Mouse (Mus musculus) heart, embryonic 13.5 days (tissue): ENCODE results near the gene Tex50. TPM values are rescaled to one million over a fixed set of nuclear protein-coding genes. Genes with fewer than 3 reads are reported as not detected.
"Not testable (repeated sequence)": the region's sequence is repeated elsewhere in the genome, so short reads cannot be mapped to it uniquely, and the experiment has no call there.

Source experiments
- ATAC-seq: fragments of 200-750 bp; cut with Nextera tagmentation; 2 replicates; pipeline ENCODE4 v1.8.0; 2017; ENCODE audit warnings: moderate TSS enrichment; ENCODE audit not compliant: insufficient number of reproducible peaks, low FRiP score, low TSS enrichment; ENCODE audit errors: extremely low read depth
- H3K27ac ChIP-seq: fragments of 300-500 bp; sonication (generic); replicated peaks from 2 replicates; pipeline ENCODE4 v1.5.1; 2015; ENCODE audit warnings: moderate library complexity, mild to moderate bottlenecking, inconsistent platforms
- H3K27me3 ChIP-seq: fragments of 300-500 bp; sonication (generic); replicated peaks from 2 replicates; pipeline ENCODE4 v1.6.1; 2015; ENCODE audit warnings: mild to moderate bottlenecking, inconsistent platforms
- H3K36me3 ChIP-seq: fragments of 300-500 bp; sonication (generic); 2 replicates; pipeline ENCODE4 v1.6.1; 2015; ENCODE audit warnings: mild to moderate bottlenecking, inconsistent platforms
- H3K4me1 ChIP-seq: fragments of 300-500 bp; sonication (generic); 2 replicates; pipeline ENCODE4 v1.6.1; 2015; ENCODE audit warnings: inconsistent platforms
- H3K4me2 ChIP-seq: fragments of 300-500 bp; sonication (generic); 2 replicates; pipeline ENCODE4 v1.6.1; 2015; ENCODE audit warnings: inconsistent platforms, mild to moderate bottlenecking, moderate library complexity
- H3K4me3 ChIP-seq: fragments of 300-500 bp; sonication (generic); 2 replicates; pipeline ENCODE4 v1.5.1; 2015; ENCODE audit warnings: moderate library complexity, mild to moderate bottlenecking, inconsistent platforms
- H3K9ac ChIP-seq: fragments of 300-500 bp; sonication (generic); 2 replicates; pipeline ENCODE4 v1.6.1; 2015; ENCODE audit warnings: inconsistent platforms, mild to moderate bottlenecking, moderate library complexity
- H3K9me3 ChIP-seq: fragments of 300-500 bp; sonication (generic); 2 replicates; pipeline ENCODE4 v1.6.1; 2016; ENCODE audit warnings: inconsistent platforms
- WGBS: fragments of 180-500 bp; shearing (Covaris S2); methylation state at CpG from one replicate; pipeline ENCODE4 v1.1.7; 2015; ENCODE audit warnings: mixed read lengths; 5-methylcytosine and 5-hydroxymethylcytosine counted together
- polyA plus RNA-seq: library from polyadenylated mRNA; unstranded; fragments of >200 nt; fragmentation: Nextera tagmentation; extraction: Ambion mirVana; gene quantifications from 2 replicates; pipeline ENCODE4 v1.2.1, GENCODE M21; 2015

Tex50 gene
- polyA plus RNA-seq, 1 experiment from 2014 or later = 0.20 TPM

DNA sequence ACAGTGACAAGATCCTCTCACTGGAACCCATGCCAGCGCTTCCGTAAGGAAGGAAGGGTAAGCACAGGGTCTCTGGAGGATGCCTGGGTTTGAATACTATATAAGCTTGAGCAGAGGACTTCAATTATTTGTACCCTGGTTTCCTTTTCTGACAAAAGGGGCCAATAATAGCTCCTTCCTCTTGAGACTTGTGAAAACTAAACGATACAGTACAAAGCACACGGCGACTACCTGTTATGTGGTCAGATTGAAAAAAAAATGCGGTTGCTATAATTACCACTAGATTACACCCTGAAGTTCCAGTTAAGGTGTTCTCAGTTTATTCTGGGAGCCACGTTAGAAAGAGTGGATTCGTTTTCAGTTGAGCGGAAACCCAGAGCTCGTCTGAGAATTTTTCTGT is 2.6 kb downstream of the Tex50 start:
- Histone ChIP-seq H3K4me3 (no peak overlapping the region), H3K4me1 (no peaks in the 10 kb centered on the region), H3K36me3 (no peaks in the 10 kb centered on the region), H3K4me2 (no peak overlapping the region), H3K27ac (no peak overlapping the region), H3K27me3 (no peaks in the 10 kb centered on the region), H3K9ac (no peak overlapping the region), H3K9me3 (no peaks in the 10 kb centered on the region)
- 73% methylated on average over 10 of the region's 10 CpGs for WGBS
- ATAC-seq = no peak

DNA sequence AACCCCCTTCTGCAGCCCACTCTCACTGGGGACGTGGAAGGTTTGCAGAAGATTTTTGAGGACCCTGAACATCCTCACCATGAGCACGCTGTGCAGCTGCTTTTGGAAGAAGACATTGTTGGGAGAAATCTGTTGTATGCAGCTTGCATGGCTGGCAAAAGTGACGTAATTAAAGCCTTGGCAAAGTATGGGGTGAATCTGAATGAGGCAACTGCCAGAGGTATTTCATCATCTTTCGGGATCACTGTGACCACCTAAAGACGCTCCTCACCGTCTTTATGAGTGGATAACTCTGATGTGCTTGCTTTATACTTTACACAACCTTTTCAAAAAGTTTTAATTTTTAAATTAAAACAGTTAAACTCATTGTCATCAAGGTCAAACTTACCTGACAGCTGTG is 8.0 kb downstream of the Tex50 start:
- no peak overlapping the region for H3K27ac ChIP-seq
- no peaks in the 10 kb centered on the region for H3K36me3 ChIP-seq
- WGBS = 65% methylated on average over 6 of the region's 6 CpGs
- H3K9me3 ChIP-seq = no peaks in the 10 kb centered on the region
- no peak overlapping the region for H3K4me3 ChIP-seq
- no peaks in the 10 kb centered on the region for H3K27me3 ChIP-seq
- no peak for ATAC-seq
- no peaks in the 10 kb centered on the region for H3K4me1 ChIP-seq
- no peak overlapping the region for H3K4me2 ChIP-seq
- no peak overlapping the region for H3K9ac ChIP-seq

DNA sequence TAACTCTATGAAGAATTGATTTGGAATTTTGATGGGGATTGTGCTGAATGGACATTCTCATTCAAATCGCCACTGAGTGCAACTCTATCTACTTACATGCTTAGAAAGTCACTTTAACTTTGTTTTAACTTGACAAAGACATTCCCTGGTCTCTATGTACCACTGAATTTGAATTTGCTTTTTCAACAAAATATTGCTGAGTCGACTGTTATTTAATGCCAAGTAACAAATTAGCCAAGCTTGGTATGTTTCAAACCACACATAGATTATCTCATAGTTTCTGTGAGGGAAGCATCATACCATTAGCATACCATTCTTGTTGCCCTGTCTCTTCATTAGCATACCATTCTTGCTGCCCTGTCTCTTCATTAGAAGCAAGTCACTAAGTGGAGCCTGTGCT is 11.2 kb downstream of the Tex50 start:
- Histone ChIP-seq H3K27me3 (no peaks in the 10 kb centered on the region), H3K36me3 (no peaks in the 10 kb centered on the region), H3K4me3 (no peak overlapping the region), H3K4me2 (no peak overlapping the region), H3K4me1 (0 out of 2 replicates have a peak, but pooled peaks cover 4% of the 10 kb centered on the region), H3K9ac (no peak overlapping the region), H3K27ac (no peak overlapping the region), H3K9me3 (no peaks in the 10 kb centered on the region)
- 59% methylated on average over 2 of the region's 2 CpGs for WGBS
- ATAC-seq = no peak

DNA sequence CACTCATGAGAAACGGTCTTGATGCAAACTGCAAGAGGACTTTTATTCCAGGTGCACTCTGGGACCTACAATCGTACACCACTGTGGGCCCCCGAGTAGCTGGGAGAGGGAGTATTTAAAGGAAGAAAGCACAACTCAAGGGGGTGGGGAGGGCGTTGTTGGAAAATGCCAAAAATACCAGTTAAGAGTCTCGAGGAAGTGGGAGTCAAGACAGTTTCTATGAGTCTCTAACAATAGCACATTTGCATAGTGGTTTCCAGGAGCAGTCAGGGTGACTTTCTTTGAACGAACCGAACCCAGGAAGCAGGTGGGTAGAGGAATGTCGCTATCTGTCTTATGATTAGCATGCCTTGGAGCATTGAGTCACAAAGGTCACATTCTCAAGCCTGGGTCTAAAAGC is 13.5 kb downstream of the Tex50 start:
- H3K9ac ChIP-seq, H3K27ac ChIP-seq, ATAC-seq, H3K4me2 ChIP-seq, H3K4me3 ChIP-seq, H3K9me3 ChIP-seq, H3K36me3 ChIP-seq, H3K27me3 ChIP-seq: not testable (repeated sequence)
- H3K4me1 ChIP-seq = peaks cover 12% of the 10 kb centered on the region; the same call in 1 of the 2 replicates
- WGBS = 73% methylated on average over 8 of the region's 8 CpGs

DNA sequence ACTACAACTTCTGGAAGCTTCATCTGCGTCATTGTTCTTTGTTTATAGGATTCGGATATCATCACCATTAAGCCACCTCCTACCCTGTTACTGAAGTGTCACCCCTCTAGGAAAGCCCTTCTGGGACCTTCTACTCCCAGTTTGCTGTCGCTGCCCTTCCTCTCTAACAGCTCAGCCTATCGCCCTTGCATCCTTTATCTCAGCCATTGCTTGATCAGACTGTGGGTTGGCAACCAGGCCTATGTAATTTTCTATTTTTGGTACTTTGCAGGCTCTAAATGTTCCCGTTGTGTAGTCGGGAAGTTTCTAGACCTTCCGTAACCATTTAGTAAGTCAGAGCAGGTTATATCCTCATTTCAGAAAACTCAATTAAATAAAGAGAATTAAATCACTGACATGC is 15.9 kb downstream of the Tex50 start:
- no peak for ATAC-seq
- WGBS = 55% methylated on average over 7 of the region's 7 CpGs
- Histone ChIP-seq H3K27ac (no peak overlapping the region), H3K9me3 (no peaks in the 10 kb centered on the region), H3K9ac (no peak overlapping the region), H3K4me1 (peaks cover 12% of the 10 kb centered on the region; the same call in 1 of the 2 replicates), H3K36me3 (no peaks in the 10 kb centered on the region), H3K27me3 (no peaks in the 10 kb centered on the region), H3K4me2 (peak overlapping the region; percentile 84), H3K4me3 (peak overlapping the region; percentile 60)

DNA sequence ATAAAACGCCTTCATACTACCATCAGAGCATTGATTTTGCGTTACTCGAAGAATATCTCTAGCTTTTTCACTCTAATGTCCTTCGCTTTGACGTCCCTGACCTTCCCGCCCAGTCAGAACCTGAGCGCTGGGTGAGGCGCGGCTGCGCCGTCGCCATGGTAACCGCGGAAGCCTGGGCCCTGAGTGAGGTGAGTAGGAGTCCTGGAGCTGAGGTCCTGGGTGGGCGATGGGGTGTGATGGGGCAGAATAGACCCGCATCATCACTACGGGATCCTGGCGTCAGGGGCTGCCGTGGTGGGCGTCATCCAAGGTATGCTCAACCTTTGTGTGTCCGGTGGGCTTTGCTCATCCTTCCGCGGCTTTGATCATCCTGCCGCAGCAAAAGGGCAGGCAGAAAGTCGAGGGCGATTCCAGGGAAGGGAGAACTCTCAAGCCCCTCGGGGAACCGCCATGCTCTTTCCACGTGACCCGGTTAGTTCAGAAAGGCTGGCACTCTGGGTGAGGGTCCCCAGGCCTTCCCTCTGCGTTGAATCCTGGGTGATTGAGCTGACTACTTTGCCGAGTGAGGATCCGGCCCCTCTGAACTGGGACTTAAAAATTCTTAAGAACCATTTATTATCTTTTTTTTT is 16.5 kb downstream of the Tex50 start, which contains the start of gene Ankrd45:
Gene Ankrd45, plus strand, starts transcription at position 161 of the 629 bp plus-strand sequence.
- 7% methylated on average over 33 of the region's 33 CpGs for WGBS

DNA sequence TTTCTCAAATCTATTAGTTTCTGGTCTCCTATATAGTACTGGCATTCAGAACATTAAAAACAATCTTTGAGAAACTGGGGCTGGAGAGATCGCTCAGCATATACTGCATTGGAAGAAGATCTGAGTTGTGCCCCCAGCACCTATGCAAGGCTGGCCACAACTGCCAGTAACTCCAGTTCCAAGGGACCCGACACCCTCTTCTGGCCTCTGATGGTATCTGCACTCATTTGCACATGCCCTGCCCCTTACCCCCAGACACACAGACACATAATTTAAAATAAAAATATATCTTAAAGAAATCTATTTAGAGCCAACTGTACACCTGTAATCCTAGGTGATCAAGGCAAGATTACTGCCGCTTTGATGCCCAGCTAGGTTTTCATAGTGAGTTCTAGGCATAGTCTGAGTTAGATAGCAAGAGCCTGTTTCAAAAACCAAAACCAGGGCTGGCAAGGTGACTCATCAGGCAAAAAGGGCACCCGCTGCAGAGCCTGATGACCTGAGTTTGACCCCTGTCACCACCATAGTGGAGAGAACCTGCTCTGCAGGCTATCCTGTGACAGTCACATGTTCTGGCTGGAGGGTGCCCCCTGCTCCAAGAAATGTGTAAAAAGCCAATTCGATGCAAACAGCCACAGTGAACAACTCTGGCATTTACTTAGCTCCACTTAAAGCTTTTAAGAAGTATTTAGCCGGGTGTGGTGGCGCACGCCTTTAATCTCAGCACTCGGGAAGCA is 18.9 kb downstream of the Tex50 start:
- Histone ChIP-seq H3K4me1 (peaks cover 12% of the 10 kb centered on the region; the same call in 1 of the 2 replicates), H3K27me3 (no peaks in the 10 kb centered on the region; the same call in 1 of the 2 replicates), H3K4me2 (no peak overlapping the region), H3K9ac (no peak overlapping the region), H3K4me3 (no peak overlapping the region), H3K9me3 (no peaks in the 10 kb centered on the region), H3K36me3 (no peaks in the 10 kb centered on the region), H3K27ac (no peak overlapping the region)
- ATAC-seq = no peak
- 69% methylated on average over 9 of the region's 9 CpGs for WGBS

More for the DNA sequence above, 16.5 kb downstream of the Tex50 start, which contains the start of gene Ankrd45:
- 0 out of 2 replicates have a peak within 1 kb of the TSS, but pooled peaks have one; percentile 8 for H3K27ac ChIP-seq
- peak within 1 kb of the TSS; percentile 80 for H3K9ac ChIP-seq
- peak within 1 kb of the TSS; percentile 60 for H3K4me3 ChIP-seq
- H3K27me3 ChIP-seq = no peaks in the 10 kb centered on the region; the same call in 1 of the 2 replicates
- no peak; the same call in 1 of the 2 replicates for ATAC-seq
- H3K4me1 ChIP-seq = peaks cover 12% of the 10 kb centered on the region; the same call in 1 of the 2 replicates
- no peaks in the 10 kb centered on the region for H3K36me3 ChIP-seq
- H3K4me2 ChIP-seq = peak within 1 kb of the TSS; percentile 84
- H3K9me3 ChIP-seq = no peaks in the 10 kb centered on the region

DNA sequence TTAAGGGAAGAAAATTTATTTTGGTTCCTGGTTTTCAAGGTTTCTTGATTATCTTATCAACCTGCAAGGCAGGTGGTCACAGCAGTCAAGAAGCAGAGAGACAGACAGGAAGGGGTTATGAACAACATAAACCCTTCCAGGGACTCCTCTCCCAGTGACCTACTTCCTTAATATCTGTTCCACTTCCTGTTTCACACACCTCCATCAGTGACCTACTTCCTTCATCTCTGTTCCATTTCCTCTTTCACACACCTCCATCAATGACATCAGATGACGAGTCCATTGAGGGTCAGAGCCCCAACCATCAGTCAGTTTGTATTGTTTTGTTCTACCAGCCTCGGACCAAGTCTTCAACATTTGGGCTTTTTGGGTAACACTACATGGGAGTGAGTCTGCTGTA is 19.6 kb downstream of the Tex50 start:
- no peak overlapping the region for H3K4me3 ChIP-seq
- no peak for ATAC-seq
- 73% methylated on average over 2 of the region's 2 CpGs for WGBS
- no peak overlapping the region for H3K27ac ChIP-seq
- no peak overlapping the region for H3K9ac ChIP-seq
- no peaks in the 10 kb centered on the region for H3K36me3 ChIP-seq
- H3K27me3 ChIP-seq = no peaks in the 10 kb centered on the region; the same call in 1 of the 2 replicates
- no peak overlapping the region for H3K4me2 ChIP-seq
- no peaks in the 10 kb centered on the region for H3K9me3 ChIP-seq
- peaks cover 12% of the 10 kb centered on the region; the same call in 1 of the 2 replicates for H3K4me1 ChIP-seq

DNA sequence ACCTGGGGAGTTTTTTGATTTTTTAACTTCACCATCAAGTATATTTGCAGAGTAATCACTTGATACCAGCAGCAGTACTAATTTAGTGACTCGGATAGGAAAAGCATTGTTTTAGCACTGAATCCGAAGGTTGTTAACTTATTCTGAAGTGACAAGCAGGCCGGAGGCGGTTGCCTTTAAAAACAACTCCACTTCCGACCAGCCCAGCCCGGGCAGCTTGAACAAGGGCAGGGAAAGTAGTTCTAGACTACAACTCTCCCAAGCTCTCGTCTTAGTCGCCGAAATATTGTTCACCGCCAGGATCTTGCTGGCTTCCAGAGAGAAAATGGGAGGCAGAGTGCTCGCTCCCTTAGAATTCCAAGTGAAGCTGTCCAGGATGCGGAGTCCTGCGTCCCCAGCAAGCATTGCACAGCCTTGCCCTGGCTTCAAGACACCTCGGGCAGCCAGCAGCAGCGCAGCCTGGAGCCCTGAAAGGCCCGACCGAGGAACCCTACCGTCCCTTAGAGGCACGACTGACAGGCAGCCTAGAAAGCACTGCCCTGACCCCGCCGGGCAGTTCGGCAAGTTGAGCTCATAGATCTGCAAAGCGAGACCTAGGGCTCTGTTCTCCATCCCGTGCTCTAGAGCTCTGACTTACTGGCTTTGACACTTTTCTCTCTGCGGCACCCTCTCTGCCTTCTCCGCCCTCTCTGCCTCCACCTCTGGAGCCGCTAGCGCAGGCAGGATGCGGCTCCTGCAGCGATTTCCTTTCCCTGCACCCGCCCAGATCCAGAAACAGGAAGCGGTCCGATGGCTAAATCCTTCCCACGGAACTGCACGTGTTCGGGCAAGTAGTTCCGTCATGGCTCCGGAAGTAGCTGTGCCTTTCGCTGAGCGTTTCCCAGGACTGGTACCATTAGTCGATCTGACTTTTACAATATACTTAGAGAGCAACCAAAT is 28.1 kb downstream of the Tex50 start, which contains the start of gene Klhl20:
Gene Klhl20, minus strand, starts transcription at position 786 of the 939 bp plus-strand sequence.
- Histone ChIP-seq H3K36me3 (peaks cover 16% of the 10 kb centered on the region), H3K27ac (peak within 1 kb of the TSS; percentile 90), H3K9ac (peak within 1 kb of the TSS; percentile 97), H3K4me1 (peaks cover 12% of the 10 kb centered on the region), H3K4me2 (peak within 1 kb of the TSS; percentile 84), H3K9me3 (no peaks in the 10 kb centered on the region), H3K4me3 (peak within 1 kb of the TSS; percentile 95), H3K27me3 (peaks cover 7% of the 10 kb centered on the region; the same call in 1 of the 2 replicates)
- 1% methylated on average over 41 of the region's 41 CpGs for WGBS
- ATAC-seq = peak; percentile 83

DNA sequence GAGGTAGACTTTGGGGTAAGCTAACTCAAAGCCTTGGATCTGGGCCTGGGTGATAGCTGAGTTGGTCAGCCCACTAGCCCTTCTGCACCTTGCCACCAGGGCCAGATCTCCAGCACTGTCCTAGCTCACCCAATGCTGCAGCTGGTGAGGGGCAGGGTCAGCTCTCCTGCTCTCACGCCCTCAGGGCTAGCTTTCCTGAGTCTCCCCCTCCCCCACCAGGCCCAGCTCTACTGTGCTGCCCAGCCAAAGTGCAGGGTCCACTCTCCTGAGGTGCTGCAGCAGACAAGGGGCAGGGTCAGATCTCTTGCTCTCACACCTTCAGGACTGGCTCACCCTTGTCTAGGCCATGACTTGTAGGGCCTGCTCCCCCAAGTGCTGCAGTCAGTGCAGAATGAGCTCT is 32.7 kb downstream of the Tex50 start:
- peaks cover 12% of the 10 kb centered on the region for H3K4me1 ChIP-seq
- no peak overlapping the region for H3K4me3 ChIP-seq
- no peak for ATAC-seq
- H3K36me3 ChIP-seq = peaks cover 16% of the 10 kb centered on the region
- no peaks in the 10 kb centered on the region for H3K27me3 ChIP-seq
- no peak overlapping the region for H3K27ac ChIP-seq
- WGBS = 69% methylated on average over 1 of the region's 1 CpGs
- no peak overlapping the region for H3K4me2 ChIP-seq
- no peaks in the 10 kb centered on the region for H3K9me3 ChIP-seq
- no peak overlapping the region for H3K9ac ChIP-seq
